Mouse (Mus musculus): ENCODE measurements around the gene Wbp11.

The Wbp11 gene

DNA sequence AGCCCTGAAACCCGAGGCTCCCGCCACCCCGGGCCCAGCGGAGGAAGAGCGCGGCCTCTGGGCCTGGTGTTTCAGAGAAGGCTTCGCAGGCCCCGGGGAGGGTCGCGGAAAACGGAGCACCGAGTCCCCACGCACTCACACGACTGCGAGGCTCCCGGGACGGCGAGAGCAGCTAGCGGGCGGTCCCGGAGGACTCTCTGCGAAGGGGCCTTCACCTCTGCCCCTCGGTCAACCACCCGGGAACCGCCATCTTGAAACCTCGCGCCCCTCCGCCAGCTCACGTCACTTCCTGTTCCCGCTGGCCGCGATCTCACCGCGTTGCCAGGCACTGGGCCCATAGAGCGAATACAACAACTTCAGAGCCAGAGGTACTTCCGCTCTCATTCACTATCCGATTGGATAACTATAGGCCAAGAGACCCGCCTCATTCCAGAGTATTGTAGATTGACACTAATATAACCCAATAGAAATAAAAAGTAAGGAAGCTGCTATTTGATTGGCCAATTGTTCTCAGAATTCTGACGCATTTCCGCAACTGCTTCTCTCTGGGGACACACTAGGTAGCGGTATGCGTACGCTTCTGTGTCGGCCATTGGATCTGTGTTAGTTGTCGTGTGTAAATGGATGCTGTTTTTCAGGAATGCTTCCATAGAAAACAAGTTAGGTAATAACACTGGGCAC, at the start of gene Wbp11:
Gene Wbp11, minus strand, starts transcription at position 353 of the 681 bp plus-strand sequence.
- peak; percentile 99 for DNase-seq (ENCODE audit: low read depth, low spot score)

DNA sequence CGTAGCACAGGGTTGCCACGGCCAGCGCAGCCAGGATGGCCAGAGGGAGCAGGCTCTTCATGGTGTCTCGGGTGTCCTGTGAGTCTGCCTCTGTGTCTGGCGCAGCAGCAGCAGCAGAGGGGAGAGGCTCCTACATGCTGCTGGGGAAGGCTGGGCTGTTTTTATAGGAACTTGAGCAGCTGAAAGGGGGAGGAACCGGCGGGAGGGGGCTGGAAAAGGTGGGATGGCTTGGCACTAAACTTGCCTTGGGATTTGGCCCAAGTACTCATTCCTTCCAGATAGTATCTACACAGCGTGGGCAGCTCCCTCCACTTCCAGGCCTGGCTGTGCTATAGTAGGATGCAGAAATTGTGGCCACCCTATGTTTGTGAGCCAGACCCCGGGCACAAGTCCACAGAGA, 47.6 kb upstream of the Wbp11 start, which contains the start of gene Mgp:
Gene Mgp, minus strand, starts transcription at position 154 of the 400 bp plus-strand sequence.
- no peak for DNase-seq (ENCODE audit: low read depth, low spot score)

- DNase-seq (ENCODE audit: low read depth, low spot score), result no peak
These were observed 46.6 kb upstream of the Wbp11 start for GRCm38 (mm10) chr6:136874599-136874998.

DNA sequence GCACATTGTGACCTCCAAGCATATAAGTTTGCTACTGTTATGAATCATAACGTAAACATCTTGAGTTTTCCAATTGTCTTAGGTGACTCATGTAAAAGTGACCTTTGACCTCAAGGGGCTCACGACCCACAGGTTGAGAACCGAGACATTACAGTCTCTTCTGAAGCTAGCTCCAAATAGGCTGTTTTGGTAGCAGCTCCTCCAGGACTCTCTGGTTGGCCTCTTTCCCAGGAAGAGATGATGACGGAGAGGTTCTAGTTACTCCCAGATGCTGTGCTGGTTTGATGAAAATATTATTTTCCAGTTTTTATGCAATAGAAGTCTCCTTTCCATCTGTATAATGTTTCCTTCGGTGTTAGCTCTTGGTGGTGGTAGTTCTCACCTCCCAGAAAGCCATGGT, 40.9 kb upstream of the Wbp11 start:
- no peak for DNase-seq (ENCODE audit: low read depth, low spot score)

- no peak for DNase-seq (ENCODE audit: low read depth, low spot score)
These were observed 38.1 kb upstream of the Wbp11 start for GRCm38 (mm10) chr6:136866150-136866549.

- no peak for DNase-seq (ENCODE audit: low read depth, low spot score)
These were observed 37.3 kb upstream of the Wbp11 start for GRCm38 (mm10) chr6:136865360-136865759.

DNA sequence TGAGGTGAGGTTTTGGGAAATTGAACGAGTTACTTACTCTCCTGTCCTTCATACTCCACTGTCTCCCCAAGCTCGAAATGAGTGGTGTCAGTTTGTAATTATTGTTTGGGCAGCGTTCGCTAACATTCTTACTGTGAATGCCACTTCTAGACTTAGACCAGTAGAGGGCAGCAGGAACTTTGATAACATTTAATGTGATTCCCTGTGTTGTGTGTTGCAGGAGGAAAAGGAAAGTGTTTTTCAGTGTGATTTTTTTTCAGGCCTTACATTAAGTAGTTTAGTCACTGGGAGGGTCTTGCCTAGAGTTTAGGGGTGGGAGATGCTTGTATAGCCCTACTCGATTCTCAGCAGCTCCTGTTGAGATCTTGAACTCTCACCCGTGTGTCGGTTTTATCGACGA, 33.0 kb upstream of the Wbp11 start:
- DNase-seq (ENCODE audit: low read depth, low spot score), result peak; percentile 72

GRCm38 (mm10) chr6:136858420-136858819, 30.4 kb upstream of the Wbp11 start:
- no peak for DNase-seq (ENCODE audit: low read depth, low spot score)

DNA sequence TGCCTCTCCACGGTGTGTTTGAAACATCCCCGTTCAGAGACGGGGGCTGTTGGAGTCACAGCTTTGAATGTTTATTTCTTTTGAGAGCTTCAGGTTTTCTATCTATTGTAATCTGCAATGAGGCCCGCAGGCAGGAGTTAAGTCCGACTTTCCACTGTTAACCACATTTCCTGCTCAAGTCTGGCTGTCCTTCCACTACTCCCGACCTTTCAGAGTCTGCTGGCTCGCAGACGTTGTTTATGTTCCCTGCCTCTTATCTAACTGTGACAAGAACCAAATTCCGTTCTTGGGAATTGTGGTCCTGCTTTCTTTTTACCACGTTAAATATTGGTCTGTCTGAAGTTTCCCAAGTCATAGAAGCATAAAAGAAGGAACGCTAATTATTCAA, 29.8 kb upstream of the Wbp11 start:
- no peak for DNase-seq (ENCODE audit: low read depth, low spot score)

GRCm38 (mm10) chr6:136857186-136857872, 29.3 kb upstream of the Wbp11 start, which contains the start of gene Art4:
TSS of gene Art4 (minus strand) at chr6:136857733.
- peak; percentile 37 for DNase-seq (ENCODE audit: low read depth, low spot score)

DNA sequence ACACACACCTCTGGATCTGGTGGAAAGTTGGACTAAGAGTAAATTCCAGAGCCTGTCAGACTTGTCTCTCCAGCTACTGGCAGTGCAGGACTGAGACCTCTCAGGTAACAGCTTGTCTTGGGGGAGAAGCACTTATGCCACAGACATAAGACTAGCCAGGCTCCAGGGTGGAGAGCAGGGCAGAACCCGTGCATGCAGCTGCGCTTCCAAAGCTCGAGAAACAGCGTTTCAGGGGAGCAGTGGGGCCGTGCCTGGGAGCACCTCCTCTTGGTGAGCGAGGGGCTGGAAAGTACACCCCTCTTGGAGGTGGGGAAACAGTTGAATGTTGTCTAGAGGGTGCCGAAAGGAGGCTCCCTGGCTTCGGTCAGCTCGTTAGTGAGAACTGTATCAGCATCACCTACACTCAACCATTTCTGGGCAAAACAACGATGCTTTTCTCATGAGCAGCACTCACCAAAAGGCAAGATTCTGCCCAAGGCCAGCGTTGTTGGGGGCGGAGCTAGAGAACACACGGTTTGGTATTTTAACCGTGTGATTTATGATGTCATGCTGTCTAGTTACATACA, 28.1 kb upstream of the Wbp11 start:
- no peak for DNase-seq (ENCODE audit: low read depth, low spot score)

GRCm38 (mm10) chr6:136855183-136855582, 27.1 kb upstream of the Wbp11 start:
- DNase-seq (ENCODE audit: low read depth, low spot score), result no peak

DNA sequence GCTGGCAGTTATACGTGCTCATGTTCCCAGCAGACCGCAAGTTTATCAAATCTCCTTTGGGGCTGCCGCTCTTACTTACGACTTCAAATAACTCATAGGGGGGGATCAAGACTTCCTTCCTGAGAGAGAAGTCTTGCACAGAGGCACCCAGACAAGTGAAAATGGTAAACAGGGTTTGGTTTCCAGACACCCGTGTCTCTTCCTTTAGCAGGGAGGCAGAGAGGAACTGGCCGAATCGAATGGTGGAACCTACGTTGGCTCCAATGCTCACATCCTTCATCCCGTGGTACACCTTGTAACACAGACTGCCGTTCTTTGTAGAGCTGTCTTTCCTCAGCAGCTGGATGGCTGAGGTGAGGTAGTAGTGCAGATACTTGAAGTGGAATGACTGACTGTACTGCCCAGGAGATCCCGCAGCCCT, 26.3 kb upstream of the Wbp11 start:
- no peak for DNase-seq (ENCODE audit: low read depth, low spot score)

DNA sequence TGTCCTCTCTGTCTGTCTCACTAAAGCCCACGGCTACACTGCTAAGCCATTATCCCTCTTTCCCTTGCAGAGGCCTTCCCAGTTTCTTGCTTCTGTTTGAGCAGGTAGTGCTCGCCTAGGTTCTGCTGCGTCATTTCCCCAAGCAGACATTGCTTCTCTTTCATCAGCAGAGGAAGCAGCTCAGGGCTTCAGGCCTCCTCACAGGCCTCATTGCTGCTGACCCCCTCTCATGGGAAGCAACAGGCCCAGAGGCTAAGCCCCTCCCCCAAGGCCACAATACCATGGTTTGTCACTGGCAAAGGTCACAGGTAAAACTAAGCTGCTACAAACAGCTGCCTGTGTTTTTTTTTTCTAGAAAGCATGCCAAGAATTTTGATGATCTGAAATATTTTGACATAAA, 24.7 kb upstream of the Wbp11 start:
- peak; percentile 38 for DNase-seq (ENCODE audit: low read depth, low spot score)

DNA sequence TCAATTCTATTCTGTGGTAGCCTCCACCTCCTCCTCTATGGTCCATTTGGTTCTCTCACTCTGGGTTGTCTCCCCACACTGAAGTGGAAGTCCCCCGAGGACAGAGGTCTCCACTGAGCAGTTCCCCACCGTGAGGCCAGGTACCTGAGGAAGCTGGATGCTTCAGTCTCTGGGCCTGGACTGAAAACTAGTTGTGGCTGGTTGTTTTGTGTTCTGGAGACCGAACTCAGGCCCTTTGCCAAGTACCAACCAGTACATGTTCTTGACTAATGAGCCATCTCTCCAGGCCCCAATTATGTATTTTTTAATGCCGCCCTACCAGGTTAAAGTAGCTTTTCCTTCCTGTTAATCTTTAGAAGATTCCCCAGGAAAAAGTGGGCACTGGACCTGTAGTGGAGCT, 24.3 kb upstream of the Wbp11 start:
- no peak for DNase-seq (ENCODE audit: low read depth, low spot score)

GRCm38 (mm10) chr6:136850267-136850666, 22.2 kb upstream of the Wbp11 start:
- no peak for DNase-seq (ENCODE audit: low read depth, low spot score)

DNA sequence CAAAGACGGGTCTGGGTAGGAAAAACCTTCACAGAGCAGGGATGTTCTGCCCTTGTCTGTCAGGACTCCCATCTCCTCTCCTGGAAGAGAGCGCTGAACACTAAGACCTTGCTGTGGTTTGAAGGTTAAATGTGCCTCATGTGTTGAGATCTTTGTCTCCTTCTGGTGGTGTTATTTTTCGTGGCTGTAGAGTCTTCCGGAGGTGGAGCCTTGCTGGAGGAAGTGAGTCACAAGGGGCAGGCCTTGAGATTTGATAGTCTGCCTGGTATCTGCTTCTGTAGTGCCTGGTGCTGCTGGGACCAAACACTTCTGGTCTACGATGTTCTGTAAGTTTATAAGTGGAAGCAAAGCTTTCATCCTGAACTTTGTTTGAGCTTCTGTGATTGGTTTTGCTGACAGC, 20.9 kb upstream of the Wbp11 start:
- peak; percentile 58 for DNase-seq (ENCODE audit: low read depth, low spot score)

- DNase-seq (ENCODE audit: low read depth, low spot score), result no peak
These were observed 20.4 kb upstream of the Wbp11 start for GRCm38 (mm10) chr6:136848399-136848798.

GRCm38 (mm10) chr6:136847790-136848189, 19.8 kb upstream of the Wbp11 start:
- DNase-seq (ENCODE audit: low read depth, low spot score), result peak; percentile 79

- no peak for DNase-seq (ENCODE audit: low read depth, low spot score)
These were observed 19.2 kb upstream of the Wbp11 start for GRCm38 (mm10) chr6:136847267-136847666.

- DNase-seq (ENCODE audit: low read depth, low spot score), result no peak
These were observed 17.9 kb upstream of the Wbp11 start for GRCm38 (mm10) chr6:136845706-136846480.

- no peak for DNase-seq (ENCODE audit: low read depth, low spot score)
These were observed 16.9 kb upstream of the Wbp11 start for GRCm38 (mm10) chr6:136844903-136845302.
